Mouse (Mus musculus) MEL (cell line): Measurements from ENCODE around the gene Rdh12. TPM values are rescaled to one million over a fixed set of nuclear protein-coding genes. Genes with fewer than 3 reads are reported as not detected.

Experiments used
- DNase-seq: peaks from one replicate; pipeline ENCODE4 v3.0.0; 2011; ENCODE audit warnings: low read depth, low spot score
- H3K27ac ChIP-seq: 2 replicates; pipeline ENCODE4 v1.5.1; 2012; ENCODE audit warnings: low read depth, mild to moderate bottlenecking, control low read depth, low read length, moderate library complexity; ENCODE audit not compliant: control insufficient read depth
- H3K27me3 ChIP-seq, 2 experiments: fragments of 150-350 bp in 1 of 2; sonication (generic) in 1 of 2; 2 replicates each; pipeline ENCODE4 v1.6.1; 2012; ENCODE audit warnings: low read length in 2 of 2, mild to moderate bottlenecking in 2 of 2, improper control_type of control experiment in 1 of 2, moderate library complexity in 1 of 2; ENCODE audit not compliant: insufficient read depth in 2 of 2, control insufficient read depth in 1 of 2
- H3K36me3 ChIP-seq, 2 experiments: 2 replicates each; pipeline ENCODE4 v1.6.1; 2012 to 2014; ENCODE audit warnings: low read length in 2 of 2, improper control_type of control experiment in 1 of 2, inconsistent platforms in 1 of 2, mild to moderate bottlenecking in 1 of 2; ENCODE audit not compliant: insufficient read depth in 2 of 2, control insufficient read depth in 1 of 2
- H3K4me1 ChIP-seq, 2 experiments: fragments of 150-350 bp in 1 of 2; sonication (generic) in 1 of 2; 2 replicates each; pipeline ENCODE4 v1.6.1; 2012; ENCODE audit warnings: low read length in 2 of 2, improper control_type of control experiment in 1 of 2, mild to moderate bottlenecking in 1 of 2; ENCODE audit not compliant: insufficient read depth in 2 of 2, control insufficient read depth in 1 of 2
- H3K4me3 ChIP-seq, 2 experiments: fragments of 150-350 bp in 1 of 2; sonication (generic) in 1 of 2; 2 replicates each; pipeline ENCODE4 v1.5.1; 2012; ENCODE audit warnings: low read depth in 2 of 2, low read length in 2 of 2, mild to moderate bottlenecking in 2 of 2, moderate library complexity in 2 of 2, control low read depth in 1 of 2, improper control_type of control experiment in 1 of 2; ENCODE audit not compliant: control insufficient read depth in 1 of 2, insufficient read depth in 1 of 2
- H3K79me2 ChIP-seq: 2 replicates; pipeline ENCODE4 v1.6.1; 2012; ENCODE audit warnings: mild to moderate bottlenecking, low read length, moderate library complexity; ENCODE audit not compliant: control insufficient read depth, poor library complexity, insufficient read depth
- H3K9ac ChIP-seq: 2 replicates; pipeline ENCODE4 v1.6.1; 2012; ENCODE audit warnings: low read depth, mild to moderate bottlenecking, control low read depth, low read length, moderate library complexity; ENCODE audit not compliant: control insufficient read depth, poor library complexity, severe bottlenecking
- H3K9me3 ChIP-seq: fragments of 150-350 bp; sonication (generic); replicated peaks from 2 replicates; pipeline ENCODE4 v1.6.1; 2012; ENCODE audit warnings: mild to moderate bottlenecking, low read length, improper control_type of control experiment, moderate library complexity; ENCODE audit not compliant: insufficient read depth
- BHLHE40 ChIP-seq: IDR thresholded peaks from 2 replicates; pipeline ENCODE4 v1.6.1; 2012; ENCODE audit warnings: low read depth, mild to moderate bottlenecking, inconsistent platforms, low read length, improper control_type of control experiment, borderline replicate concordance
- CHD1 ChIP-seq: IDR thresholded peaks from 2 replicates; pipeline ENCODE4 v1.6.1; 2012; ENCODE audit warnings: low read depth, mild to moderate bottlenecking, inconsistent platforms, low read length, improper control_type of control experiment
- CHD2 ChIP-seq: IDR thresholded peaks from 2 replicates; pipeline ENCODE4 v1.6.1; 2011; ENCODE audit warnings: low read length, improper control_type of control experiment
- CTCF ChIP-seq, 3 experiments: IDR thresholded peaks in 2 of 3; conservative IDR thresholded peaks in 1 of 3; 2 replicates each; pipeline ENCODE4 v1.5.1; 2011 to 2012; ENCODE audit warnings: low read length in 3 of 3, low read depth in 2 of 3, mild to moderate bottlenecking in 2 of 3, improper control_type of control experiment in 1 of 3, inconsistent platforms in 1 of 3, mixed read lengths in 1 of 3, moderate library complexity in 1 of 3; ENCODE audit not compliant: control insufficient read depth in 1 of 3, insufficient read depth in 1 of 3, poor library complexity in 1 of 3, severe bottlenecking in 1 of 3
- E2F4 ChIP-seq: IDR thresholded peaks from 2 replicates; pipeline ENCODE4 v1.6.1; 2011; ENCODE audit warnings: low read depth, low read length, improper control_type of control experiment, borderline replicate concordance
- ELF1 ChIP-seq: IDR thresholded peaks from 2 replicates; pipeline ENCODE4 v1.6.1; 2014; ENCODE audit warnings: low read depth, mild to moderate bottlenecking, inconsistent platforms, low read length, improper control_type of control experiment, moderate library complexity
- EP300 ChIP-seq, 2 experiments: IDR thresholded peaks; 2 replicates each; pipeline ENCODE4 v1.6.1; 2011; ENCODE audit warnings: improper control_type of control experiment in 2 of 2, low read length in 2 of 2, low read depth in 1 of 2, mild to moderate bottlenecking in 1 of 2
- KAT2A ChIP-seq: conservative IDR thresholded peaks from 2 replicates; pipeline ENCODE4 v1.6.1; 2012; ENCODE audit warnings: low read depth, low read length, improper control_type of control experiment, inconsistent platforms
- MAFK ChIP-seq: IDR thresholded peaks from 2 replicates; pipeline ENCODE4 v1.6.1; 2011; ENCODE audit warnings: low read depth, mild to moderate bottlenecking, low read length, improper control_type of control experiment, borderline replicate concordance
- MAX ChIP-seq: IDR thresholded peaks from 2 replicates; pipeline ENCODE4 v1.6.1; 2011; ENCODE audit warnings: low read length, improper control_type of control experiment
- MAZ ChIP-seq: IDR thresholded peaks from 2 replicates; pipeline ENCODE4 v1.6.1; 2012; ENCODE audit warnings: low read depth, mild to moderate bottlenecking, inconsistent platforms, low read length, improper control_type of control experiment
- MEF2A ChIP-seq: IDR thresholded peaks from 2 replicates; pipeline ENCODE4 v1.6.1; 2014; ENCODE audit warnings: low read depth, mild to moderate bottlenecking, inconsistent platforms, low read length, improper control_type of control experiment; ENCODE audit not compliant: poor library complexity, insufficient replicate concordance, severe bottlenecking; ENCODE audit errors: extremely low read depth
- MYC ChIP-seq: IDR thresholded peaks from 2 replicates; pipeline ENCODE4 v1.6.1; 2011; ENCODE audit warnings: low read depth, mild to moderate bottlenecking, low read length, improper control_type of control experiment, moderate library complexity
- NELFE ChIP-seq: IDR thresholded peaks from 2 replicates; pipeline ENCODE4 v1.6.1; 2011; ENCODE audit warnings: low read depth, low read length, improper control_type of control experiment
- NRF1 ChIP-seq: IDR thresholded peaks from 2 replicates; pipeline ENCODE4 v1.6.1; 2014; ENCODE audit warnings: low read depth, mild to moderate bottlenecking, inconsistent platforms, low read length, improper control_type of control experiment, moderate library complexity; ENCODE audit not compliant: poor library complexity, insufficient read depth, severe bottlenecking
- POLR2AphosphoS2 ChIP-seq: IDR thresholded peaks from 2 replicates; pipeline ENCODE4 v1.6.1; 2011; ENCODE audit warnings: low read length, improper control_type of control experiment
- POLR2AphosphoS5 ChIP-seq: IDR thresholded peaks from 2 replicates; pipeline ENCODE4 v1.6.1; 2012; ENCODE audit warnings: low read depth, borderline replicate concordance, mild to moderate bottlenecking, inconsistent platforms, low read length, moderate library complexity, mixed read lengths
- RAD21 ChIP-seq: IDR thresholded peaks from 2 replicates; pipeline ENCODE4 v1.6.1; 2011; ENCODE audit warnings: mild to moderate bottlenecking, low read depth, low read length, improper control_type of control experiment
- RCOR1 ChIP-seq: IDR thresholded peaks from 2 replicates; pipeline ENCODE4 v1.6.1; 2012; ENCODE audit warnings: low read depth, mild to moderate bottlenecking, inconsistent platforms, low read length, improper control_type of control experiment
- SMC3 ChIP-seq: IDR thresholded peaks from 2 replicates; pipeline ENCODE4 v1.6.1; 2011; ENCODE audit warnings: low read depth, low read length, improper control_type of control experiment
- TAL1 ChIP-seq: IDR thresholded peaks from 2 replicates; pipeline ENCODE4 v1.6.1; 2012; ENCODE audit warnings: mild to moderate bottlenecking, inconsistent platforms, low read length, moderate library complexity, mixed read lengths
- TCF12 ChIP-seq: IDR thresholded peaks from 2 replicates; pipeline ENCODE4 v1.6.1; 2014; ENCODE audit warnings: low read depth, mild to moderate bottlenecking, inconsistent platforms, low read length, improper control_type of control experiment, moderate library complexity
- UBTF ChIP-seq: IDR thresholded peaks from 2 replicates; pipeline ENCODE4 v1.6.1; 2012; ENCODE audit warnings: low read depth, mild to moderate bottlenecking, inconsistent platforms, low read length, improper control_type of control experiment, moderate library complexity, borderline replicate concordance; ENCODE audit not compliant: insufficient read depth
- USF1 ChIP-seq: IDR thresholded peaks from 2 replicates; pipeline ENCODE4 v1.6.1; 2014; ENCODE audit warnings: low read depth, mild to moderate bottlenecking, inconsistent platforms, low read length, improper control_type of control experiment, moderate library complexity
- USF2 ChIP-seq, 2 experiments: IDR thresholded peaks; 2 replicates each; pipeline ENCODE4 v1.6.1; 2011 to 2012; ENCODE audit warnings: improper control_type of control experiment in 2 of 2, low read length in 2 of 2, borderline replicate concordance in 1 of 2, inconsistent platforms in 1 of 2, low read depth in 1 of 2, mild to moderate bottlenecking in 1 of 2; ENCODE audit not compliant: insufficient read depth in 1 of 2
- ZC3H11A ChIP-seq: IDR thresholded peaks from 2 replicates; pipeline ENCODE4 v1.6.1; 2012; ENCODE audit warnings: low read depth, mild to moderate bottlenecking, inconsistent platforms, low read length, improper control_type of control experiment
- ZKSCAN1 ChIP-seq: IDR thresholded peaks from 2 replicates; pipeline ENCODE4 v1.6.1; 2012; ENCODE audit warnings: low read depth, mild to moderate bottlenecking, inconsistent platforms, low read length, improper control_type of control experiment, moderate library complexity
- ZNF384 ChIP-seq: IDR thresholded peaks from 2 replicates; pipeline ENCODE4 v1.6.1; 2012; ENCODE audit warnings: low read depth, mild to moderate bottlenecking, inconsistent platforms, low read length, improper control_type of control experiment
- polyA plus RNA-seq, 2 experiments: library from polyadenylated mRNA; stranded (reverse) in 1 of 2; unstranded in 1 of 2; fragments of >175 nt in 1 of 2; fragments of >200 nt in 1 of 2; gene quantifications; 2 replicates each; pipeline versions ENCODE4 v1.2.1 to v1.2.4; 2012; ENCODE audit warnings: low replicate concordance in 2 of 2, low read depth in 1 of 2; ENCODE audit not compliant: insufficient read length in 2 of 2, insufficient read depth in 1 of 2, missing spikeins in 1 of 2
- total RNA-seq: library from RNA; depleted of rRNA; stranded (reverse); fragments of 300-350 nt; gene quantifications from 2 replicates; pipeline ENCODE4 v1.2.3, GENCODE M21; 2012

The Rdh12 gene
- total and polyA plus RNA-seq, 3 experiments: 0.15 to 0.35 TPM; not detected in 1

GRCm38 (mm10) chr12:79260154-79260553 is 51.4 kb downstream of the Rdh12 start:
- H3K36me3 ChIP-seq: peaks cover 0 to 2% of the 10 kb centered on the region in 2 experiments; a peak in 2 of 4 replicates

DNA sequence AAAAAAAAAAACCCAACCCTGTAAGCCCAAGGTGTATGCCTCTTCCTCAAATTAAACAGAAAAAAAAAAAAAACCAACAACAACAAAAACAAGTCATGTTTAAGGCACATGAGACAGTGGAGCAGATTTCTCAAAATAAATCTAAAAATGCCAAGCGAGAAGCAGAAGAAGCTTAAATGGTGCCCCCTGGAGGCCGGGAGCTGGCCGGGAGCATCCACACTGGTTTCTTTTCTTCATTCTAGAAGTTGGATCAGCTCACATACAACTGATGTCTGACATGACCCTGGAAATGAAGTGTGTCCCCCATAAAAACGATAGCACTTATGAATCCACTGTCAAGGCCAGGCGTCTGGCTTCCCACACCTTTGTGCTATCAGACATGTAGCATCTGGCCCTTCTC is 52.3 kb downstream of the Rdh12 start:
- Histone ChIP-seq H3K4me1 (no peaks in the 10 kb centered on the region), H3K36me3 (peaks cover 0 to 2% of the 10 kb centered on the region in 2 experiments; a peak in 2 of 4 replicates), H3K9ac (no peak overlapping the region), H3K27me3 (no peaks in the 10 kb centered on the region), H3K4me3 (no peak overlapping the region), H3K9me3 (no peaks in the 10 kb centered on the region), H3K27ac (no peak overlapping the region), H3K79me2 (no peaks in the 10 kb centered on the region)
- peak; percentile 39 for DNase-seq
- TF ChIP-seq CHD2 (no peak), MYC (no peak), CHD1 (no peak), UBTF (no peak), POLR2AphosphoS2 (no peak), POLR2AphosphoS5 (no peak), CTCF (IDR thresholded peaks at IDR 0.05 in 2 of 3, conservative IDR thresholded peaks at IDR 0.05 in 1 of 3; ENCODE audit: control insufficient read depth in 1 of 3, insufficient read depth in 1 of 3, low read depth in 2 of 3, low read length in 3 of 3, poor library complexity in 1 of 3, severe bottlenecking in 1 of 3) (peak; percentile 42 to 76 (median 74)), KAT2A (no peak), MAFK (no peak), ZNF384 (no peak), ZKSCAN1 (no peak), SMC3 (peak; percentile 77), EP300 (IDR thresholded peaks at IDR 0.05; ENCODE audit: low read depth in 1 of 2, low read length in 2 of 2) (no peak), TCF12 (no peak), TAL1 (no peak), RAD21 (peak; percentile 48), BHLHE40 (no peak), ZC3H11A (peak; percentile 35; the same call in 1 of the 2 replicates), RCOR1 (no peak), E2F4 (no peak)

More at GRCm38 (mm10) chr12:79260154-79260553, 51.4 kb downstream of the Rdh12 start:
- Histone ChIP-seq H3K27me3 (no peaks in the 10 kb centered on the region), H3K4me3 (no peak overlapping the region), H3K4me1 (no peaks in the 10 kb centered on the region)
- no peak for DNase-seq
- TF ChIP-seq MEF2A (no peak), ELF1 (no peak), NELFE (no peak), MAX (no peak), MAZ (no peak), CHD2 (no peak), RCOR1 (no peak), NRF1 (no peak), USF2 (IDR thresholded peaks at IDR 0.05; ENCODE audit: borderline replicate concordance in 1 of 2, insufficient read depth in 1 of 2, low read depth in 1 of 2, low read length in 2 of 2) (no peak), TCF12 (no peak), USF1 (no peak), POLR2AphosphoS2 (no peak)
- TF ChIP-seq, all 39 proteins: peak for 0
- Histone ChIP-seq H3K9ac (no peak overlapping the region), H3K27ac (no peak overlapping the region), H3K9me3 (no peaks in the 10 kb centered on the region), H3K79me2 (no peaks in the 10 kb centered on the region)
